Mouse (Mus musculus) kidney, adult 8-10 months (tissue): ENCODE results near the gene Nsfl1c.
A peak's percentile ranks its signal among the peaks of the same experiment; 100 is the strongest.
"Not testable (repeated sequence)": the region's sequence is repeated elsewhere in the genome, so short reads cannot be mapped to it uniquely, and the experiment has no call there.

Experiments
- DNase-seq, 2 experiments: peaks; one replicate each; pipeline ENCODE4 v3.0.0; 2022

Nsfl1c gene

DNA sequence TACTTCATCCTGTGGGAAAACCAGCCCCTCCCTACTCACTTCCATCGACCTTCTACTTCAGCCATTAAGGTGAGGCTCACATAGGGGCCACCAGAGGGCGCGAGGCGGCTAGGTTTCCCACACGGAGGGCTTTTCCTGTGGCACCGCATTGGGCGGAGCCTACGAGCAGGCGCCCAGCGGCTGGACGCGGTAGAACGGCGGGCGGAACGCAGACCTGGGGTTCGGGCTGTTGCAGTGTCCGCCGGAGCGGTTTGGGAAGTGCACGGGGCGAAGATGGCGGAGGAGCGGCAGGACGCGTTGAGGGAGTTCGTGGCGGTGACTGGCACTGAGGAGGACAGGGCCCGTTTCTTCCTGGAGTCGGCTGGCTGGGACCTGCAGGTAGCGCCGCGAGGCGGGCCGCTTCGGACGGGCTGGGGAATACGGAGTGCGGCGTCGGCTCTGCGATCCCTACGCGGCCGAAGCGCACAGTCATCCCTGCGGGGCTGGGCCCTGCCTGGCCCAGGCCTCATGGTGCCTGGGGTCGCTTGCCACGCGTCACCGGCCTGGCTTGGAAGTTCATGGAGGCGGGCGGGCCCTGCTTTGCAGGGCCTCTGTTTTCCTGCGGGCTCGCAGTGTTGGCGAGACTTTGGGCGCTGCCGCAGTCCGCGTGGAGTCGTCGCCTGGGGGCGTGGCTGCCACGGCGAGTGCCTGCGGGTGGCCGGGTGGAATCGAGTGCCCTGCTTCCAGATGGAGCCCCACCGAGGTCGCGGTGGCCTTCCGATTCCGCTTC is at the start of gene Nsfl1c:
Gene Nsfl1c (plus strand): TSS at position 148 of the 769 bp plus-strand sequence.
- peak; percentile 91 to 97 for DNase-seq

DNA sequence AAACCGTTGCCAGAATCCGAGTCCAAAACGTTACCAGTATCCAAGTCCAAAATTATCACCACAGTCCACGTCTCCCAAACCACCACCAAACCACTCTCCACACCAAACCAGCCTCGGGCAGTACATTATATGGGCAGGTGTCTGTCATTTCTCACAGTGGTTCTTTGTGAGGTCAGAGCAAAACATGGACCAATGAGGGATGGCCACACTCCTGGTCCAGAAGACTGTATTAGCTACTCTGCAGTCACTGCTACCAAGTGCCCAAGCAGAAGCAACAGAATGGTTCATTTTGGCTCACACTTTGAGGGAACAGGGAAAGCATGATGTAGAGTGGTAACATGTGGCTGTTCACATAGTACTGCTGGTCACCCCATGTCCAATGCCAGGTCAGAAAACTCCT is 17.9 kb upstream of the Nsfl1c start, which contains the start of gene 4921509C19Rik:
Gene 4921509C19Rik (minus strand): TSS at position 101 of the 400 bp plus-strand sequence.
- DNase-seq, result not testable (repeated sequence)

DNA sequence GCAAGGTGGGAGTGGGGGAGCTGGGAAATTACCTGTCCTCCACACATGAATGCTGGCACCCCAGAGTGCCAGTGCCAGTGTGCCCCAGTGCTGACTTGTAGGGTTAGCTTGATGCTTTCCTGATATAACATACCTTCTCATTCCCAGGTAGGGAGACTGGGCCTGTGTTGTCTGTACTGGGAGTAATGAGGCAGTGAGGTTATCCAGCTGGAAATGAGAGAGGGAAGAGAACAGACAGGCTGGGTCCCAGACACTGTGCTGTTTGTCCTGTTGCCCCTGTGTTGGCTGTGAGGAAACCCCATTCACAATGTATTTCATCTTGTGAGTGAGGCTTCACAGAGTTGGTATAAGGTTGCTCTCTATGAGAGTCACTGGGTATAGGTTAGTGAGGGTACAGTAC is 7.5 kb upstream of the Nsfl1c start:
- DNase-seq, result no peak

DNA sequence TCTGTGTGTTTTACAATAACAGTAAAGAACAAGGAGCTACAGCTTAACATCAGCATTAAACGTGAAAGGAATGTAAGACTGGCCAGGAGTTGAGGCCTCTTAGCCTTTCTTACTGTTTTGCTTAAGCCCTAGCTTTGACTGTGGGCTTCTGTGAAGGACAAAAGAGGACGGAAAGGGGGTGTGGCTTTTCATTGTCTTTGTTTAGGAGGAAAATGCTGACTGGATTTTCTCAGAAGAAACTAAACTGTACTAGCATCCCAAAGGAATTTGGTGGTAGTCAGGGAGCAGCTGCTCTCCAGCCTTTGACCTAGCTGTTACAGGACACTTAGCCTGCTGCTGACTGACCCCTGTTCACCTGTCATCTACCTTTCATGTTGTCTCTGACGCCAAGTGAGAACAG is 4.4 kb downstream of the Nsfl1c start:
- no peak for DNase-seq

DNA sequence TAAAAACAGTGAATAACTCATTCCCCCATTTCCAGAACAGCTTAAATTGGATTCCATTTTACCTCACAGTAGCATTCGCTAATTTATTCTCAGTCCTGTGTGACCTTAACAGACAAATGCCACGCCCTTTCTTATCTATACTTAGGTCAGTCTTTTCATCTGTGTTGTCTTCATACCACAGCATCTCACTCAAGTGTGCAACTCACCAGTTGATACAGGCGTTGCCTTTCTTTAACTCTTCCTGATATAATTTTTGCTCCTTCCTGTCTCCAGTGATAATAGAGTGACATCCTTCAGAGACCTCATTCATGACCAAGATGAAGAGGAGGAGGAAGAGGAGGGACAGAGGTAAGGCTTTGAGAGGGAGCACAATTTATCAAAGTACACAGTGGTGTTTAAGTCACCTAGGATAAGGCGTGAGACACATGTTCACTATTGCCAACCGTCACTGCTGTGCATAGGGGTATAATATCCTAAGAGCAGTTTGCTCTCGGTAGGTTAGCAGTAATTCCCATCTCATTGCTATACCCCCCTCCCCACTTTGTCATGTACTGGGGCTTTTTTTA is 6.5 kb downstream of the Nsfl1c start:
- no peak for DNase-seq

DNA sequence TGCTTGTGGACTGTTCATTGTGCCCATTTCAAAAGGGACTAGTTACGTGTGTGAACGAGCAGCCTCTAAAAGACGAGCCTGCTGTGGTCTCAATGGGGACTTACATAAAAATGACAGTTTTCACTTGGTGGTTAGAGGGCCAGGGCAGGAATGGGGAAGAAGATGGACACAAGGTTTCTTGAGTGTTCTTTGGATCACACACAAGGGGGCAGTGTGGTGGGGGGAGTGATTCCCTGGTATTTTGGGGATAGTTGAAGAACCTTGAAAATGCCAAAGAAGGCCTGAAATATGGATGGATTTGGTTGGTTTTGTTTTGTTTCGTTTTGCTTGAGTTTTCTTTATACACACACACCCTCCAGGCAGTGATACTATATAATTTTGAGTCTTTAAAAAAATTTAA is 10.2 kb downstream of the Nsfl1c start:
- no peak for DNase-seq

DNA sequence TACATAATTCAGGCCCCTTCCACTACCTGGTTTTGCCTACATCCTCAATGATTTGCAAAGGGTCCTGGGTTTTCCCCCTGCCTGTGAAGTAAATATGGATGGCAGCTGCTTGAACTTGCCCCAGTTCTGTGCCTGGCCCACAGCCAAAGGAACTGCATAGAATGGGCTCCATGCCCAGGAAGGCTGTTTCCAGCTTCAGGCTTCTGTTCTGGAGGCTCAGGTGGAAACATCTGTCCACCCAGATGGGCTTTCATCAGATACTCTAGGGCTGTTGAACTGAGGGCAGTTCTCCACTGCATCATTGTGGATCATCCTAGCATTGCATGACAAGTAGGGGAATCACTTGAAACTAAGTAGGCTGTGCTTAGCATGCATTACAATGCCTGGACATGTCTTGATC is 18.2 kb downstream of the Nsfl1c start:
- peak; percentile 21 to 55 for DNase-seq

DNA sequence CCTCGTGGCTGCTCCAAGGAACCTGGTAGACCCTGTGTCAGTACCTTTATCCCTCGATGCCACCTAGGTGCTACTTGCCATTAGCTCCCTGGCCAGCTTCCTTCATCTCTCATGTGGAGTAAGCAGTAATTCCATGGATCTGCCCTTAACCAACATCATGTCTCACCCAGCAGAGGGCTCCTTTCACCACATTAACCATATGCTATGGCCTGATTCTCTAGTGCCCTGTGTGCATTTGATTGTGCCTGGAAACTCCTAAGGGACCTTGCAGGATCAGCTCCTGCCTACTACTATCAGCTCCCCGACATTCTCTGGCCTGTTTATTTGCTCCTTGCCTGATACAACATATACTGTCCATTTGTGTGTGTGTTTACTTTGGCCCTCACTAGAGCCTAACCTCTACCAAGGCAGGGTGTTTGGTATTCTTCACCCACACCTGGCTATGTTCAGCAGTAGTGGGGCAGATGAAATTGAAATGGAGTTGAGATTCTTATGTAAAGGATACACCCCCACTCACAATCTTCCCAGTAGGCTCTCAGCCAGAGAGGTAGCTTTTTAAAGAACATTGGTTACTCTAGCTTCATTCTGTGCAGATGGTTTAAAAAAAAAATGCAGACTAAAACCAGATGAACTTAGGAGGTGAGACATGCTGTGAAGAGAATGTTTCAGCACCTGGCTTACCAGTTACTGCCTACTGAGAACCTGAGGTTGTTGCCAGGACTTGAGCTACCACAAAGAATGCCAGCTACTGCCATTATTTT is 19.7 kb downstream of the Nsfl1c start:
- no peak for DNase-seq

DNA sequence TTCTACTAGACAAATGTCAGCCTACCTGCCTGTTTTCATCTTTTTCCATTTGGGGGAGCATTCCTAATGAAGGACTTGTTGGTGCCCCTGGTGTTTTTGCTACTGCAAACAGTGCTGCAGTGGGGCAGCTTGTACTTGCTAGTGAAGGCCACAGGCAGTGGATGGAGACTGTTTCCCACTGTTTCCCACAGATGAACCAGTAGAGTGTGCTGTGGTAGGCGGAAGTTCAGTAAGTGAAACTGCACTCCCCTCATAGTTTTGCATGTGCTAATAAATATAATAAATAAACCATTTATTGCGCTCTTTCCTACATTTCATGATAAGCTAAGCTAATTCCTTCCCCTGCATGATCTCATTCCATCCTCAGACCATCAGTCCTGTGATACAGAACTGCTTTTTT is 25.0 kb downstream of the Nsfl1c start:
- DNase-seq, result no peak

DNA sequence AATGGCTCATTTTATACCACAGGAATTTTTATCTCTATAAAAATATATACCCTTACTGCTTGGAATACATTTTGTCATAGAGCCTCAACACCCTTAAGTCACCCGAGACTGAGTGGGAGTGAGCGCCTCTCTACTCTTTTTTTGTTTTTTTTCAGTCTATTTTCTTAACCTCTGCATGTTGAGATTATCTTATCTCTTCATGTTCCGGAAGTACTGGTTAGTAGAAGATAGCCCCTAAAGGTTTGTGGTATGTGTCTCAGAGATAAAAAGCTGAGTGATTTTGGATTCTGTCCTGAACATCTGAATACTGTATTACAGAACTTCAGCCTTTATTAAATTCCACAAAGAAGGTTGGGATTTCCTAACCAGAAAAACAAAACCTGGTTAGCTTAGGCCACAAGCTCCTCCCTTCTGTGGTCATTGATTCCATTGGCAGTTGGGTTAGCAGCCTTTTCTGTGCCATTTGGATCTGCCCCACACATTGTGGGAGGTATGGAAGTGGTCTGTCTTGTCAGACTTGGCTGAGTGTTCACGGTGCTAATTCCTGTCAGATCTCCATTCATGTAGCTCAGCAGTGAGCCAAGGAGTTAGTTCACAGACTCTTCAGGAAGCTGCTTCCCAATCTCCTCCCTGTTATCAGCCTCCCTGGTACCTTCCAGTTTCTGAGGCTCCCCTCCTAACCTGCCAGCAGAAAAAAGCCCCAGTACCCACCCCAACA is 30.5 kb downstream of the Nsfl1c start:
- no peak for DNase-seq

DNA sequence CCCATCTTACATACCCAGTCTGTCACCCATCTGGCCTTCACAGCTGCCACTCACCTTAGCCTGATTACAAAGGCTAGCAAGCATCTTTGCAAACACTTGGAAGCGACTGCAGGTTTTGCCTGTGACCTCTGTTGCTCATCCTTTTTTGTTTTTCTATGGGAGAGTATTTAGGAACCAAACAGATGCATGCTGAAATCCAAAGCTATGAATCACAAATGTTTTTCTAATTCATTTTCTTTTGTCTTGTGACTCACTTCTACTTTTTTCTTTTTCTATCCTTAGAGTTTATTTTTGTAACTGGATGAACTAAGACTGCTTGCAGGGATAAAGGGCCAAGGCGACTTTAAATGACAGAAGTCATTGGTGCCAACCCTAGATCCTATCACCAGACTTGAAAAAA is 31.5 kb downstream of the Nsfl1c start:
- DNase-seq, result no peak

DNA sequence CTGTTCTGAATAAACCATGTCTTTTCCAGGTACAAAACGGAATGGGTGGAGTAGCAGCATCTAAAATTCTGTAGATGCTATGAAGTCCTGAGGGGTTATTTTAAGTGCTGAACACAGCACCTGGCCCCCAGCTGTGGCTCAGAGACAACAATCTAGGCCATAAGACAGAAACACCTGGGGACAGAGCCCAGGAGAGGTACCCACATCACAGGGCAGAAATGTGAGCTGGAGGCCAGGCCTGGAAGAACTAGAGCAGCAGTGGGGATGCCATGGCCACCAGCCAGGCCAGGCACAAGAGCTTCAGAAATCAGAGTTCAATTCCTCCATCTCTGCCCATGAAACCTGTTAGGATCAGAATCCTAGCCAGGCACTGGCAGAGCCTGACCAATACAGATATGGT is 34.1 kb downstream of the Nsfl1c start:
- no peak for DNase-seq

DNA sequence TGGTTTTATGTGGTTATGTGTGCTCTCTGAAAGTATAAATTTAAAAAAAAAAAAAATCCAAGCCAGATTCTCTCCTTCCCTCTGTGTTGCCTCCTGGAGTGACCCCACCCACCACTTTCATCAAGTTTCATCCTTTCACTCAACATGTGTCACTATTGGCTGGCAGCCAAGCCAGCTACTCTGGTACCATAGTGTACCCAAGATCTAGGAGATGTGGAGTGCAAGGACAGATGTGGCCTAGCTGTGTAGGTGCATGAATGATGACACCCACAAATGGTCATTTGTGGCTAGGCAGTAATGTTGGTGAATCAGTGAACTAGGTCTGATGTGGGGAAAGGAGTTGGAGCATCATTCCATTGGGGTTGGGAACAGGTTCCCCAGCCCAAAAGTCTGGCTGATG is 35.2 kb downstream of the Nsfl1c start:
- DNase-seq, result no peak

DNA sequence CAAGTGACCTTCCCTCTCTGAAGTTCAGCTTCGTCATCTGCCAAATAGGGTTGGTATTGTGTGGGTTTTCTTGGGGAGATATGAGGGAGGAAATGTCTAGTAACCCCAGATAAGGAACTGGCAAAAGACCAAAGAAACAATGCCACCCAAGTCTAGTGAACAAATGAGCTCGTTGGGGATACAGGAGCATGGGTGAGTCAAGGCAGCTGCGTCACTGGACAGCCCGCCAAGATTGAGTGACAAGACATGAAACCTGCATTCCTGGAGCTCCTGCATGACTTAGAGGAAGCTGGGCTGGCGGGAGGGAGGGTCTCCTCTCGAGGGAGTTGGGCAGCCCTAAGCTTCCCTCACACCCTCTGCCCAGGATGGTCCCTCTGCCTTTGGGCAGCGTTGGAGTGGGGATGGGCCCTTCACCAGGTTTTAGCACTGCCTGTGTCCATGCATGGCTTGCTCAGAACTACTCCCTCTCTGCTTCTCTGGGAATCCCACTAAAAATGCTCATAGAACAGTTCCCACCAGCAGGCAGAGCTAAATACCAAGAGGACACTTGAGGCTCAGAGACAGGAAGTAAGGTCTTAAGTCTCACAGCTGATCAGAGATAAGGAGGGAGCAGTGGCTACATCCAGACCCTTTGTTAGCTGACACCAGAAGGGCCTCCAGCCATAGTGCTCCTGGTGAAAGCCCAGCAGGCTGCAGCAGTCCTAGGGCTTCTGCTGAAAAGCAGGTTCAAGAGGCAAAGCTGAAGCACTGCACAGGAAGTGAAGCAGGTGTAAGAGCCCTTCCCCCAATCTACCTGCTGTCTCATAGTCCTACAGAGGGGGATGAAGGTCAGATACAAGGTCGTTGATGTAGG is 36.6 kb downstream of the Nsfl1c start:
- DNase-seq, result no peak

DNA sequence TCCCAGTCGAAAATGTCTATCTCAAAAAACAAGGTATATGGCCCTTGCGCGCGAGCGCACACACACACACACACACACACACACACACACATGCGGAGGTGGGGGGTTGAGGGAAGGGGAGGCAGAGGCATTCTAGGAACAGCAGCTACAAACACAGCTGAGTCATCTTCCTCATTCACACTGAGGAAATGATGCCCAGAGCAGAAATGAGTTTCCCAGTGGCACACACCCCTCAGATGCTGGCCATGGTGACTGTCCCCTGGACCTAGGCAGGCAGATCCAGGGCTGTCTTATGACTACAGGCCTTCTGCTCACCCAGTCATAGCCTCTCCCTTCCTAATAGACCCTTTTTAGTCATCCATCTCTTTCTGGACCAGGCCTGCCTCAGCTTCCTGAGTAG is 39.6 kb downstream of the Nsfl1c start:
- no peak for DNase-seq

DNA sequence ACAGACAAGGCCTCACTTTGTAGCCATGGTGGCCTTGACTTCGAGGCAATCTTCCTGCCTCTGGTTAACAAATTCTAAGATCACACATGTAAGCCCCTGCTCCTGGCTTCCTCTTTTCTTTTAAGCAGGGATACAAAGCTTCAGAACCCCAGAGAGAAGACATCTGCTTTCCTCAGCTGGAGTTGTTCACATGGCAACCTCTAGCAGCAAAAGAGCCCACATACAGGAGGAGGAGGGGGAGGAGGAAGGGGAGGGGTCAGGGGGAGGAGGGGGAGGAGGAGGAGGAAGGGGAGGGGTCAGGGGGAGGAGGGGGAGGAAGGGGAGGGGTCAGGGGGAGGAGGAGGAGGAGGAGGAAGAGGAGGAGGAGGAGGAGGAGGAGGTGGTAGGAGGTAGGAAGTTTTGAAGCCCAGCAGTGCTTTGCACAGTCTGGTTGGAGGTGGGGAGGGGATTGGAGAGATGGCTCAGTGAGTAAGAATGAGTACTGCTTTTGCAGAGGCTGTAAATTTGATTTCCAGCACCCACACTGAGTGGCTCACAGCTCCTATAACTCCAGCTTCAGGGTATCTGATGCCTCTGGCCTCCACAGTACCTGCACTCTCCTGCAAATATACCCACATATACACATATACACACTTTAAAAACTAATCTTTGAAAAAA is 42.1 kb downstream of the Nsfl1c start:
- no peak for DNase-seq

DNA sequence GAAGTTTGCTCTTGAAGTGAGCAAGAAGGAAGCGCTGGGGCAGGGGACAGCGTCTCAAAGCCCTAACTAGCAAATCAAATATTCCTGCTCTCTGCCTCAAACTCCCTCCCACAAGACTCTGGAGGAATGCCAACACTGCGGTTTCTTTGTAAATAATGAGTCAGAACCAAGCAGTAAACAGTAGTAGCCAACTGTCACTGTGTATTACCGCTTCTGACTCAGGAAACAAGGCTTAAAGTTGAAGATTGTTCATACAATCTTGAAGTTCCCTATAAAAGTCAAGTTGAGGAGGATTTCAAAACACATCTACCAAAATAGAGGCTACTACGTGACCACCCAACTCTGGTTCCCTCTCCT is 42.6 kb downstream of the Nsfl1c start:
- peak in 1 of 2 experiments; percentile 38 for DNase-seq

DNA sequence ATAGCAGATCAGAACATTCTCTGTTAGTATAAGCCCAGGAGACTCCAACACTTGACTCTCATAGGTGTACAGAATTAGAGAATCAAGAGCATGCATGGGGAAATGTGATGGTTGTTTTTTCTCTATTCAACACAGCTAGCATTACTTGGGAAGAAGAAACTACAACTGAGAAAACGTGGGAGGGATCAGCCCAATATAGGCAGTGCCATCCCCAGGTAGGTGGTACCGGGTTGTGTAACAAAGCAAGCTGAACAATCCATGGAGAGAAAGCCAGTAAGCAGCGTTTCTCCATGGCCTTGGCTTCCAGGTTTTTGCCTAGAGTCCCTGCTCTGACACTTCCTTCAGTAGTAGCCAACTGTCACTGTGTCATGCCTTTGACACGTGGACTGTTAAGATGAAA is 44.7 kb downstream of the Nsfl1c start:
- DNase-seq, result no peak

DNA sequence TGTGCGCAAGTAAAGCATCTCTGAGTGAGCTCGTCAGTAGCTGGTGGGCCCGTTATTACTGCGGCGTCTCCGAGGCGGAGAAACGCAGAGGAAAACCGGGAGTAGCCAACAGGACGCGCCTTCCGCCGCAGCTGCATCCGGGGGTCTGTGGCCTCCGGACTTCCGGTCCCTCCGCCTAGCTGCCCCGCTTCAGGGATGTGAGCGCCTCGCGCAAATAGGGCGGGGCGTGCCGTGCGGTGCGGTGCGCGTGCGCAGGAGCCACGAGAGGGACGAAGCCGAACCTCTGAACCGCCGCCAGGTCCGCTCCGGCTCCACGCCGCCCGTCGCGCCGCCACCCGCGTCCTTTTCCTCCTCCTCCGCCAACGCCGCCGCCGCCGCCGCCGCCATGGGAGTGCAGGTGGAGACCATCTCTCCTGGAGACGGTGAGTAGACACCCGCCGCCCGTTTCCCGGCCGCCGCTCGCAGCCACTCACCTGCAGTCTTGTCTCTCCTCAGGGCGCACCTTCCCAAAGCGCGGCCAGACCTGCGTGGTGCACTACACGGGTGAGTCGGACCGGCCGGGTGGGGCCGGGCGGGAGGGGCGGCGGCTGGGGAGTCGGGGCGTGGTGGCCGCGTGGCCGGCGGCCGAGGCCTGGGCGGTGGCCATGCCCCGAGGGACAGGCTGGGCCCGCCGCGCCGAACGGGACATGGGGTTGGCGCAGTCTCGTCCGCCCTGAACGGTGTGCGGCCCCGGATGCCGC is 48.5 kb downstream of the Nsfl1c start, which contains the start of gene Fkbp1a:
Gene Fkbp1a (plus strand): TSS at position 161 of the 740 bp plus-strand sequence.
- DNase-seq, result peak; percentile 97

DNA sequence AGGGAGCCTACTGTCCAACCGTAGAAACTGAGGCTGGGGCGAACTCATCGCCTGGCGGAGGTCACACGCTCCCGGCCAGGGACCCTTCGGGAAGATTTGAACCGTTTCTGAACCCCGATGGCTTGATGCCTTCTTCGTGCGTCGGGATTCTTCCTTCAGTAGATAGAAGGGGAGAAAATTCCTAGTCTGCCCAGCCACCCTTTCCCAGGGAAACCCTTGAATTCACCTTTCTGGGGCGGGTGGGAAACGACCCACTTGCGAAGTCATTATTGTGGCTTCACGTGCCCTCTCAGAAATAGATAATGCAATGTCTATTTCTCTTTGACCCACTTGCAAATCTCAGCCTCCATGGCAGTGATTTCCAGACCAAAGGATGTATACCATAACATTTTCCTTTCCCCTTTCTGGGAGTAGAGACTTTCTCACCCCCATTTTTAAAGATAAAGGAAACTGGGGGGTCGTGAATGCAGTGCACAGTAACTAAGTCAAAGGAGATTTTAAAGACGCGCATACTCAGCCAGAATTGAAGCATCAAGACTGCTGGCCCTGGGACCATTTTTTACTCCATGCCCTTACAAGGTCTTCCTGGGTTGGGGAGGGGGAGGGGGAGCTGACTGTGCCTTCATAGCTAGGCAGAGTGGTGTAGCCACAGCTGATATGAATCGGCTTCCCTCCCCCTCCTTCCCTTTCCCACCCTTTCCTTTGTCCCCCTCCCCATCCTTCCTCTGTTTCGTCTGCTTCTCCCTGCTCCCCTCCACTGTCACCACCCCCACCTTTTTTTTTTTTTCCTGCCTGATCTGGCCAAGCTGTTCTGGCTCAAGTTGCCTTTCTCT is 49.3 kb downstream of the Nsfl1c start:
- peak; percentile 40 to 50 for DNase-seq
